Mouse (Mus musculus) cerebral cortex, adult 2 months (tissue): ENCODE measurements around the gene Rtn1.

Source experiments
- WGBS: fragments of 180-500 bp; shearing (Covaris S2); methylation state at CpG from one replicate; pipeline ENCODE4 v1.1.7; 2018; 5-methylcytosine and 5-hydroxymethylcytosine counted together

Gene Rtn1

GRCm38 (mm10) chr12:72324210-72324871 lies 84.5 kb downstream of the Rtn1 start:
- WGBS: 77% methylated on average over 10 of the region's 10 CpGs

- WGBS: 59% methylated on average over 4 of the region's 4 CpGs
These were observed 85.1 kb downstream of the Rtn1 start for GRCm38 (mm10) chr12:72323778-72324177.

- WGBS: 67% methylated on average over 15 of the region's 15 CpGs
These were observed 93.0 kb downstream of the Rtn1 start for GRCm38 (mm10) chr12:72315732-72316465.

- 84% methylated on average over 6 of the region's 6 CpGs for WGBS
These were observed 98.0 kb downstream of the Rtn1 start for GRCm38 (mm10) chr12:72310818-72311217.

GRCm38 (mm10) chr12:72308506-72308905 lies 100.3 kb downstream of the Rtn1 start:
- WGBS: 87% methylated on average over 8 of the region's 8 CpGs

- WGBS: 93% methylated on average over 11 of the region's 11 CpGs
These were observed 102.6 kb downstream of the Rtn1 start for GRCm38 (mm10) chr12:72306281-72306680.

- 75% methylated on average over 5 of the region's 5 CpGs for WGBS
These were observed 103.4 kb downstream of the Rtn1 start for GRCm38 (mm10) chr12:72305421-72305820.

GRCm38 (mm10) chr12:72304985-72305384 lies 103.9 kb downstream of the Rtn1 start:
- 37% methylated on average over 5 of the region's 5 CpGs for WGBS

- 32% methylated on average over 5 of the region's 5 CpGs for WGBS
These were observed 104.5 kb downstream of the Rtn1 start for GRCm38 (mm10) chr12:72304347-72304688.

- WGBS: 83% methylated on average over 37 of the region's 37 CpGs
These were observed 105.1 kb downstream of the Rtn1 start for GRCm38 (mm10) chr12:72303624-72304346.

- WGBS: 79% methylated on average over 8 of the region's 8 CpGs
These were observed 107.4 kb downstream of the Rtn1 start for GRCm38 (mm10) chr12:72301431-72301830.

GRCm38 (mm10) chr12:72300971-72301370 lies 107.9 kb downstream of the Rtn1 start:
- 87% methylated on average over 8 of the region's 8 CpGs for WGBS

GRCm38 (mm10) chr12:72298222-72298621 lies 110.6 kb downstream of the Rtn1 start:
- 82% methylated on average over 7 of the region's 7 CpGs for WGBS

GRCm38 (mm10) chr12:72296552-72296951 lies 112.3 kb downstream of the Rtn1 start:
- 79% methylated on average over 5 of the region's 5 CpGs for WGBS

- 88% methylated on average over 3 of the region's 3 CpGs for WGBS
These were observed 115.7 kb downstream of the Rtn1 start for GRCm38 (mm10) chr12:72293185-72293584.

GRCm38 (mm10) chr12:72292566-72292965 lies 116.3 kb downstream of the Rtn1 start:
- 80% methylated on average over 2 of the region's 2 CpGs for WGBS

- WGBS: 71% methylated on average over 4 of the region's 4 CpGs
These were observed 117.6 kb downstream of the Rtn1 start for GRCm38 (mm10) chr12:72291266-72291665.

- 70% methylated on average over 3 of the region's 3 CpGs for WGBS
These were observed 120.6 kb downstream of the Rtn1 start for GRCm38 (mm10) chr12:72288215-72288614.

- 85% methylated on average over 4 of the region's 4 CpGs for WGBS
These were observed 121.4 kb downstream of the Rtn1 start for GRCm38 (mm10) chr12:72287332-72288004.

- WGBS: 30% methylated on average over 25 of the region's 25 CpGs
These were observed 123.2 kb downstream of the Rtn1 start for GRCm38 (mm10) chr12:72285366-72286345.

GRCm38 (mm10) chr12:72284576-72284975 lies 124.3 kb downstream of the Rtn1 start:
- WGBS: 92% methylated on average over 7 of the region's 7 CpGs
